9 mouse cellular contexts compared by ENCODE assay signal in genomic region chrX:112978583-112978982, GRCm38 (mm10).
DNase-seq lines count a peak whose midpoint lies in the region; ATAC-seq and TF ChIP-seq lines count a peak whose summit lies in the region.
"Had no signal": no experiment of that assay in that cellular context is flagged by ENCODE, and none has a peak within 500 bp of the region (broad histone marks: within the 10 kb centered on the region; RNA-seq: fewer than 3 reads in every experiment).

No protein-coding gene starts in this region.

- no peaks in the 10 kb centered on the region for H3K9me3 ChIP-seq in heart, postnatal 0 days (replicated peaks; ENCODE audit: control insufficient read depth, low read length)
- H3K9me3 ChIP-seq in midbrain, embryonic 14.5 days (ENCODE audit: control insufficient read depth, low read length): no peaks in the 10 kb centered on the region
- H3K9me3 ChIP-seq in midbrain, embryonic 13.5 days: no peaks in the 10 kb centered on the region
- H3K9me3 ChIP-seq: limb, embryonic 12.5 days had no signal

- intact Hi-C loops in heart, postnatal 25 days (cut with DNase I): no loop called here

- no peak overlapping the region for H3K4me3 ChIP-seq in heart, postnatal 0 days (ENCODE audit: low read depth, low read length)
- no peak overlapping the region for H3K4me3 ChIP-seq in midbrain, embryonic 14.5 days (replicated peaks; ENCODE audit: low read depth, low read length)
- no peak overlapping the region for H3K4me3 ChIP-seq in midbrain, embryonic 13.5 days (replicated peaks)
- H3K4me3 ChIP-seq: limb, embryonic 12.5 days had no signal

- DNase-seq in heart, postnatal 0 days (ENCODE audit: low spot score): peak; percentile 6
- DNase-seq in heart, postnatal 25 days (ENCODE audit: low spot score): no peak
- DNase-seq in midbrain, embryonic 14.5 days: peak; percentile 63
- peak; percentile 38 for DNase-seq in adipocyte (ENCODE audit: low spot score)
- peak; percentile 40 for DNase-seq in retina, postnatal 1 day
- DNase-seq in left cerebral cortex, adult 9 months (ENCODE audit: low spot score in 2 of 2): no peak
- no peak for DNase-seq in ovary, postnatal 10 days (ENCODE audit: low spot score)

- TF ChIP-seq EP300 in heart, postnatal 0 days (IDR thresholded peaks at IDR 0.05; ENCODE audit: low read depth): no peak

- H3K36me3 ChIP-seq in heart, postnatal 0 days (replicated peaks; ENCODE audit: control insufficient read depth, insufficient read depth, low read length): no peaks in the 10 kb centered on the region
- H3K36me3 ChIP-seq in midbrain, embryonic 14.5 days (ENCODE audit: control insufficient read depth, insufficient read depth, low read length): no peaks in the 10 kb centered on the region
- H3K36me3 ChIP-seq in midbrain, embryonic 13.5 days: no peaks in the 10 kb centered on the region
- H3K36me3 ChIP-seq: limb, embryonic 12.5 days had no signal

- no peaks in the 10 kb centered on the region for H3K4me1 ChIP-seq in heart, postnatal 0 days (ENCODE audit: control insufficient read depth, insufficient read depth)
- no peaks in the 10 kb centered on the region for H3K4me1 ChIP-seq in midbrain, embryonic 14.5 days (ENCODE audit: control insufficient read depth, insufficient read depth, low read length)
- H3K4me1 ChIP-seq in midbrain, embryonic 13.5 days (replicated peaks): no peaks in the 10 kb centered on the region
- H3K4me1 ChIP-seq: limb, embryonic 12.5 days had no signal

- no peak overlapping the region for H3K9ac ChIP-seq in heart, postnatal 0 days (replicated peaks; ENCODE audit: low read depth, low read length)
- no peak overlapping the region for H3K9ac ChIP-seq in midbrain, embryonic 14.5 days (replicated peaks; ENCODE audit: low read length)
- no peak overlapping the region for H3K9ac ChIP-seq in midbrain, embryonic 13.5 days (replicated peaks)
- H3K9ac ChIP-seq: limb, embryonic 12.5 days had no signal

- H3K27me3 ChIP-seq in heart, postnatal 0 days (ENCODE audit: control insufficient read depth, insufficient read depth, low read length): no peaks in the 10 kb centered on the region
- H3K27me3 ChIP-seq in midbrain, embryonic 14.5 days (ENCODE audit: control insufficient read depth, insufficient read depth, low read length): no peaks in the 10 kb centered on the region
- no peaks in the 10 kb centered on the region for H3K27me3 ChIP-seq in midbrain, embryonic 13.5 days
- H3K27me3 ChIP-seq: limb, embryonic 12.5 days had no signal

- peak; percentile 51 for TF ChIP-seq CTCF in heart, postnatal 0 days (IDR thresholded peaks at IDR 0.05; ENCODE audit: low read depth)

- H3K4me2 ChIP-seq in heart, postnatal 0 days (ENCODE audit: low read depth, low read length): no peak overlapping the region
- no peak overlapping the region for H3K4me2 ChIP-seq in midbrain, embryonic 14.5 days (ENCODE audit: low read length)
- no peak overlapping the region for H3K4me2 ChIP-seq in midbrain, embryonic 13.5 days (replicated peaks)
- H3K4me2 ChIP-seq: limb, embryonic 12.5 days had no signal

- ATAC-seq in heart, postnatal 0 days (ENCODE audit: insufficient read depth, low read depth): no peak
- ATAC-seq in midbrain, embryonic 14.5 days (ENCODE audit: low FRiP score, low TSS enrichment): no peak
- no peak for ATAC-seq in midbrain, embryonic 13.5 days

- H3K27ac ChIP-seq in heart, postnatal 0 days (ENCODE audit: low read depth): no peak overlapping the region
- no peak overlapping the region for H3K27ac ChIP-seq in midbrain, embryonic 14.5 days (replicated peaks; ENCODE audit: low read depth, low read length)
- H3K27ac ChIP-seq in midbrain, embryonic 13.5 days: no peak overlapping the region
- H3K27ac ChIP-seq: limb, embryonic 12.5 days had no signal

- 49% methylated on average over 3 of the region's 3 CpGs for WGBS in heart, postnatal 0 days
- WGBS in midbrain, embryonic 14.5 days: 56% methylated on average over 3 of the region's 3 CpGs
- WGBS in midbrain, embryonic 13.5 days: 49% methylated on average over 3 of the region's 3 CpGs

Comparison
In these comparisons a context has a peak if more than half of its experiments do, and no peak if none do; other contexts are left out.
1. DNase-seq: peak in heart, postnatal 0 days (single experiment), midbrain, embryonic 14.5 days (single experiment), adipocyte (single experiment) and retina, postnatal 1 day (single experiment); none in heart, postnatal 25 days (single experiment), left cerebral cortex, adult 9 months (0 of 2) and ovary, postnatal 10 days (single experiment).